Mouse (Mus musculus): Measurements from ENCODE around the gene Olfr153.
"Not testable (repeated sequence)": the region's sequence is repeated elsewhere in the genome, so short reads cannot be mapped to it uniquely, and the experiment has no call there.

Olfr153 gene

GRCm38 (mm10) chr2:87531496-87531895, at the start of gene Olfr153:
Gene Olfr153, plus strand, starts transcription at chr2:87531796.
- no peak for DNase-seq (ENCODE audit: low spot score in 2 of 2)

DNA sequence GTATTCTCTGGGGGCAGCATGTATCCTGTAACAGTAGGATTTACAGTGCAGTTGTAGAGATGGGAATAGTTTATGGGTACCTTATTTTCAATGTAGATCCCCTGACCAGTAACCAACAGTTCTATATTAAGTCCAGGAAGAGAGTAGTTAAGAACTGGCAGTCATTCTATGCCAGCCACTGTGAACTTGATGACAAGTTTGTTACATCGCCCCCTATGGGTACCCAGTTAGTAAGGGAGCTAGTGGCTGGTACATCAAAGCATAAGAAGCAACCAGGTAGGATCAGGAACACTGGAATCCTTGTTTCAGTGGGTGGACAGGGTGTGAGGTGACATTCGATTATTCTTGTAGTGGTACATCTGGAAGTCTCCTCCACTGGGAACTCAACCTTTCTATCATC, 49.3 kb upstream of the Olfr153 start:
- DNase-seq (ENCODE audit: low spot score in 2 of 2): no peak

- DNase-seq (ENCODE audit: low spot score in 2 of 2): not testable (repeated sequence)
These were observed 34.6 kb upstream of the Olfr153 start, which contains the start of gene Pramel7 for GRCm38 (mm10) chr2:87496993-87497392. Gene Pramel7, minus strand, starts transcription at chr2:87497093.

GRCm38 (mm10) chr2:87506265-87506664, 25.3 kb upstream of the Olfr153 start, which contains the start of gene Pramel6:
Gene Pramel6, plus strand, starts transcription at chr2:87506565.
- DNase-seq (ENCODE audit: low spot score in 2 of 2): no peak

DNA sequence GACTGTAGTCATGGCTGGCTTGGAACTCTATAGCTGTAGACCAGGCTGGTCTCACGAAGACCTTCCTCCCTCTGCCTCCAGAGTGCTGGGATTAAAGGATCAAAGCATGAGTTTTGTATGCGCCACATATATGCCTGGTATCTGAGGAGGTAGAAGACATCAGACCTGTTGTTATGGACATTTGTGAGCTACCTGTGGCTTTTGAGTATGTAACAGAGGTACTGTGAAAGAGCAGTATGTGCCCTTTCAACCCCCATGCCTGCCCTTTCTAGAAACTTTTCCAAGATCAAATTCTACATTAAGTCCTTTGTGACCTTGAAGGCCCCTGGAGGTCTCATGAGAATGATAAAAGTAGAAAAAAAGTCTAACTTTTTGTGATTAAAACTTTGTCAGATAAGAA, 16.6 kb upstream of the Olfr153 start:
- no peak for DNase-seq (ENCODE audit: low spot score in 2 of 2)

- no peak for DNase-seq (ENCODE audit: low spot score in 2 of 2)
These were observed 16.0 kb upstream of the Olfr153 start for GRCm38 (mm10) chr2:87515457-87516060.

DNA sequence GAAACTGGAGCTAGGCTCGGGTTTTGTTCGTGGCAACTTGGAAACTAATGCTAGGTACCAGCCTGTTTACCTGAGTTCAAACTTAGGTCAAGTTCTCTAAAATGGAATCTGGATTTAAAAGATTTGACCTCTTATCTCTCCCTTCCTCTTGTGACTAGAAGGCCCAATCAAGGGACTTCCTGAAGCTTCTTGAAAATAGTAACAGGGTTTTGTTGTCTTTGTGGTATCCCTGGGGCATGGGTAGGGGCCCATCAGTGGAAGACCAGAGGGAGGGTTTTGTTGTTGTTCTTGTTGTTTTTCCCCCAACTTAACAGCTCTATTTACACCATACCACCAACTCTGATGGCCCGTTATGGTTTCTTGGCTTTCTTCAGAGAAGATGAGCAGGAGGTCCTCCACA, 15.0 kb upstream of the Olfr153 start:
- no peak for DNase-seq (ENCODE audit: low spot score in 2 of 2)

- DNase-seq (ENCODE audit: low spot score in 2 of 2): no peak
These were observed 10.9 kb upstream of the Olfr153 start for GRCm38 (mm10) chr2:87520651-87521050.

DNA sequence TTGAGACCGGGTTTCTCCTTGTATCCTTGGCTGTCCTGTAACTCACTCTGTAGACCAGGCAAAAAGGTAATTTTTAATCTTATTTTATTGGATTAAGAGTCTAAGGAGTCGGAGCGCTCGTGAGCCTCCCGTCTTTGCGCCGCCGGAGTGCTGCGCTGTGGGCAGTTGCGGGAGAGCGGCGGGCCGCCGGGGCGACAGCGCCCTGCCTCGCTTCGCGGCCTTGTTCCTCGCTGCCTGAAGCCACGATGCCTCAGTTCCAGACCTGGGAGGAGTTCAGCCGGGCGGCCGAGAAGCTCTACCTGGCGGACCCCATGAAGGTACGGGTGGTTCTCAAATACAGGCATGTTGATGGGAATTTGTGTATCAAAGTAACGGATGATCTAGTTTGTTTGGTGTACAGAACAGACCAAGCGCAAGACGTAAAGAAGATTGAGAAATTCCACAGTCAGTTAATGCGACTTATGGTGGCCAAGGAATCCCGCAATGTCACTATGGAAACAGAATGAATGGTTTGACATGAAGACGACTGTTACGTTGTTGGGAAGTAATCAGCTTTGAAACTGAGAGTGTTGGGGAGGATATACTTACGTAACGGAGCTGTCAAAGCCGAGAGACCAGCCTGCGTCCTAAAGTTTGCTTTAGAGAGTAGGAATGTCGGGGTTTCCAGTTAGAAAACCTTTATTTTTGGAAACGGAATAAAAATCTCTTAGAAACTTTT, 5.5 kb upstream of the Olfr153 start:
- DNase-seq (ENCODE audit: low spot score in 2 of 2): not testable (repeated sequence)

DNA sequence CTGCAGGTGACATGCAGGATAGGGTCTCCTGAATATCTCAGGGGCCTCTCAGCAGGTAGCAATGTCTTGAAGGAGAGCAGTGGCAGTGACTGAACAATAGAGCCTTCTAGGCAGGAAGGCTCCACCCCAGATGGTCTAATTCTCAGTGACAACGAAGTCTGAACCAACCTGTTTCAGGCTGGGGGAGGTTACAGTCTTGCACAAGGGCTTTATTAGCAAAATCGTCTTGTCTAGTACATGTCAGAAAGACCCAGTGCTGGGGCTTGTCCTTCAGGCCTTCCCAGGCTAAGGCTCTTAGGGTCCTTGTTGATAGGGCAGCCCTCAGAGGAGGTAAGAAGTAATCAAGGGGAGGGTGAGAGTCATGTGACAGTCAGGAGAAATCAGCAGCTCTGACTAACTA, 3.2 kb downstream of the Olfr153 start:
- no peak for DNase-seq (ENCODE audit: low spot score in 2 of 2)

GRCm38 (mm10) chr2:87545442-87545841, 13.8 kb downstream of the Olfr153 start, which contains the start of gene Olfr1128:
Gene Olfr1128, minus strand, starts transcription at chr2:87545542.
- no peak for DNase-seq (ENCODE audit: low spot score in 2 of 2)

DNA sequence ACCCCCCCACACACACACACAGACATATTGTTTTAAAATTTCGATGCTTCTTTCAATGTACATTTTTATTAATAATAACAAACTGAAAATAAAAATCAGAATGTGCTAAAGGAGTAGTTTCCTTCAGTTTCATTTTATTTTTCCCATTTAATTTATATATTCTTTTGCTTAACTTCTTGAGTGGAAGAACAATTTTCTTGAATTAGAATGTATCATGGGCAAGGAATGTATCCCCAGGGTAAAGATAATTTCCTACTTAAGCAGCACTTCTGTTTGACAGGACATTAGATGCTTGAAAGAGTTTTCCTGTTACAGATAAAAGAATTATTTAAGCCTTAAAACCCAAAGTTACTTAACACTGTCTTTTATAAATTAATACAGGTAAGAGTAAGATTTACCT, 42.0 kb downstream of the Olfr153 start, which contains the start of gene Olfr1129:
Gene Olfr1129 (plus strand): TSS at position 301 of the 400 bp plus-strand sequence.
- DNase-seq (ENCODE audit: low spot score in 2 of 2): not testable (repeated sequence)
